Mouse (Mus musculus) liver, adult 10 weeks (tissue): ENCODE results near the gene Zfp866. TPM values are rescaled to one million over a fixed set of nuclear protein-coding genes. Genes with fewer than 3 reads are reported as not detected.

ENCODE experiments used
- polyA plus RNA-seq: library from polyadenylated mRNA; stranded (reverse); fragments of 350-450 nt; fragmentation: Illumina TruSeq; extraction: RNeasy Lipid Tissue Mini Kit (QIAGEN cat#74804); gene quantifications from one replicate; pipeline ENCODE4 v1.2.3, GENCODE M21; 2014; ENCODE audit warnings: low read depth, low replicate concordance

Gene Zfp866
- polyA plus RNA-seq, result 13.6 TPM

DNA sequence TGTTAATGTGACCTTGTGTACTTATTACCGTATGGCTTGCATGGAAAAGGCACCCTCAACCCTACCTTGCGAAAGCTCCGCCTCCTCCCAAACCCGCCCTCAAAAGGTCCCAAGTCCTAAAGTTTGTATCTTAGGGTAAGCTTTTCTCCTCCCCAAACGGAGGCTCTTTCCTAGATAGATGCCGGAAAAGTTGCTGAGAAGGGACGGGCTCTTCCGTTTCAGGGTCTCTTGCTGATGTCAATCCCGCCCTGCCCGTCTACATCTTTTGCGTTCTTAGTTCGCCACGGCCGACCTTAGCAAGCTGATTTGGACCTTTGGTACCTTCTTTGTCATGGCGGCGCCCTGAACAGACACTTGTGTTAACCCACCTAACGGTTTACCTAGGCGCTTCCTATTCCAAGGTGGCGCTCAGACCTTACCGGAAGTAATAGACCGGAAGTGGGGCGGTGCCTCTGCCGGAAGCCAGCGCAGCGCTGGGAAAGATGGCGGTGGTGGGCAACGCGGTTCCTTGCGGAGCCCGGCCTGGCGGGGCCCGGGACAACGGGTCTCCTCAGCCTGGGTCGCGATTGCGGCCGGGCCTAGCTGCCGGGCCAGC lies at the start of gene Zfp866, which contains the start of gene Atp13a1:
TSS of gene Zfp866 (minus strand) at position 406 of the 595 bp plus-strand sequence.
TSS of gene Atp13a1 (plus strand) at position 391 of the 595 bp plus-strand sequence.

DNA sequence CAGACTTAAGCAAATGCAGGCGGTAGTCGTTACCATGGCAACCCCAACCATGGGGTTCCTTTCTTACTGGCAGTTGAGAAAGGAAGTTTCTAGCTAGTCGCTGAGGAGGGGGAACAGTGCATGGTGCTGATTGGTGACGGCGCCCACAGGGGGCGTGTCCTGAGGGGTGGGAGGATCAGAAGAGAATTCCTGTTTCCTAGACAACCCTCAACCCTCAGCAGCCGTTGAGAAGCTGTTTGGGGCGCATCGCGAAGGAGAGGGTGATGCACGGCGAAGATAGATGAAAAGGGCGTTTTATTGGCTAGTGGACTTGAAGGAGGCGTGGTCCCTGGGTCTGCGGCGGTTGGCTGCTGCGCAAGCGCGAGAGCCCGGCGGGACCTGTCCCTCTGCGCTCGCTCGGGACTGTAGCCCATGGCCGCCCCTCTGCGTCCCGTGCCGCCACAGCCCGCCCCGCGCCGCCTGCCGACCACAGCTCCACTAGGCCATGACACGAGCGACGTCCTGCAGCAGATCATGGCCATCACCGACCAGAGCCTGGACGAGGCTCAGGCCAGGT lies 41.4 kb upstream of the Zfp866 start, which contains the start of gene Pbx4:
TSS of gene Pbx4 (plus strand) at position 194 of the 556 bp plus-strand sequence.

DNA sequence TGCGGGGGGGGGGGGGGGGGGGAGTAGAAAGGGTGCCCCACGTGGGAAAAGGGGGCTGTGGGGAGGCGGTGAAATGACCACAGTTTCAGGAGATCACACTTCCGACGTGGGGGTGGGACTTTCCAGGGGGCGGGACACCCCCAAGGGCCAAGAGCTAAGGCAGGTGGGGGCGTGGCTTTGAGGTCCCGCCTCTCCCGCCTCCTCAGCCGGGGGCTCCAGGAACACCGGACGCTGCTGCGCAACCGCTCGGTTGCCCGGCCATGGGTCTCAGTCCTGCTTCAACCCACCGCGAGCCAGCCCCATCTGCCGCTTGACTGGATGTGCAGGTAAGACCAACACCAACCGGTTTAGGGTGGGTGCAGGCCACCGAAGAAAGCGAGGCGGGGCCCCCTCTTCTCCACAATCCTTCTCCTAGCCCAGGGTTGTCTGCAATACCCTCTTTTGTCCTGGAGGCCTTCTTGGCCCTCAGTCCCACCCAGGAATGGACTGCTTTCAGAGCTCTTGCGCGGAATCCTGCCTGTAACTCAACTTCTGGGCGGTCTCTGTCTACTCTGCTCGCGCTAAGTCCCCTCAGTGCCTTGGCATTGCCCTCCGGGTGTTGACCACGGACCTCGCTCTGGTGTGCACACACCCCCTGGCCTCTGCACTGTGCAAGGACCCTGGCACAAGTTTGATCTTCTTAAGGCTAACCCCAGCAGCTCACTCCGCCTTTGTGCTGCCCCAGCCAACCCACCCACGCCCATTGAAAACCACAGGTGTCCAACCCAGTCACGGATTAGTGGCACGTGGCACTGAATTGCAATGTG lies 31.6 kb upstream of the Zfp866 start, which contains the start of gene Lpar2:
TSS of gene Lpar2 (plus strand) at position 44 of the 806 bp plus-strand sequence.

DNA sequence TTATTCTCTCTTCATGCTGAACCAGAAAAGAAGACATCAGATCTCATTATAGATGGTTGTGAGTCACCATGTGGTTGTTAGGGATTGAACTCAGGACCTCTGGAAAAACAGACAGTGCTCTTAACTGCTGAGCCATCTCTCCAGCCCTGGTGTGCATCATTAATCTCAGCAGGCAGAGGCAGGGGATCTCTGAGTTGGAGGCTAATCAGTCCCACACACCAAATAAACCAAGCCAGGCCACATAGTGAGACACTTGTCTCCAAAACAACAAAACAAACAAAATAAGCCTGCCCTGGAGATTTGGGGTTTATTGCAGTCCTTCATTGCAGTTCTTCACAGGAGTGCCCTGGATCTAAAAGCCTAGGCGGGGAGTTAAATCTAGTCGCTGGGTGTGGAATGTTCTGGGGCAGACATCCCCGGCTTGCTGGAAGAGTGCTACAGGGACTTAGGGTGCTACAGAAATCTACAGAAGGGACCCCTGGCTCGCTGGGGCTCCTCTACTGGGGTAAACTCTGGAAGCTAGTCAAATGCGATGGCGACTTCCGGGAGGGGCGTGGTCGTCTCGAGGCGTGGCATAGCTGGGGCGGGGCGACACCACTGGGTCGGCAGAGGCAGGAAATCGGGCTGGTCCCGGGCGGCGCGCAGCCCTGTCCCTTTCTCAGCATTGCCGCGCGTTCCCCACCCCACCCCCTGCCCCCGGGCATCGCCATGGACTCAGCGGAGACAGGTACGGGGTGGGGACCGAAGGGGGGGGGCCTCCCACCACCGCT lies 17.3 kb upstream of the Zfp866 start, which contains the start of gene Gmip:
TSS of gene Gmip (plus strand) at position 586 of the 770 bp plus-strand sequence.

DNA sequence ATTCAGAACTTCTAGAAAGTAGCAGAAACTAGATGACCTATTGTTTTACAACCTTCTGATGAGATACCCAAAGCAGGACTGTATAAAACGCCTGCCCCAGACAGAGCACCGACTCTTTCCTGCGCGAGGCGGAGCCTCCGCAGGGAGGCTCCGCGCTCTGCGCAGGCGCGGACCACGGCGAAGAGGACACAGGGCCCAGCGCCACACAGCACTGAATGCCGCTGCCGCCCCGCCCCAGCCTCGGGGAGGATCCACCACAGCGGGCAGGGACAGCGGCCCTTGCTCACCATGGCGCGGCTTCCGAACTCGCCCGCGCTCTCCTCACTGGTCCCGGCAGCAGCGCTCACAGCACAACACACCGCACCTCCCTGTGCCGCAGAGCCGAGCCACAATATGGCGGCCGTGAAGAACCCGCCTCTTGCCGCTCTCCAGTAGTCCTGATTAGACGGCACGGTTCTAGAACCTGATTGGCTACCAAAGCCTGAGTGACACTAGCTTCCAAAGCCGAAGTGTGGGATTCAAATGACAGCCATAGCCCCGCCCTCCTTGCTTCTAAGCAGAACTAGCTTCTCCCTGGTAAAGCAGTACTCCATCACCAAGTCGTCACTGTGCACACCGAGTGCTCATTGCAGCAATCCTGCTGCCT lies 16.4 kb downstream of the Zfp866 start, which contains the start of gene Gm20422:
TSS of gene Gm20422 (minus strand) at position 384 of the 646 bp plus-strand sequence.

DNA sequence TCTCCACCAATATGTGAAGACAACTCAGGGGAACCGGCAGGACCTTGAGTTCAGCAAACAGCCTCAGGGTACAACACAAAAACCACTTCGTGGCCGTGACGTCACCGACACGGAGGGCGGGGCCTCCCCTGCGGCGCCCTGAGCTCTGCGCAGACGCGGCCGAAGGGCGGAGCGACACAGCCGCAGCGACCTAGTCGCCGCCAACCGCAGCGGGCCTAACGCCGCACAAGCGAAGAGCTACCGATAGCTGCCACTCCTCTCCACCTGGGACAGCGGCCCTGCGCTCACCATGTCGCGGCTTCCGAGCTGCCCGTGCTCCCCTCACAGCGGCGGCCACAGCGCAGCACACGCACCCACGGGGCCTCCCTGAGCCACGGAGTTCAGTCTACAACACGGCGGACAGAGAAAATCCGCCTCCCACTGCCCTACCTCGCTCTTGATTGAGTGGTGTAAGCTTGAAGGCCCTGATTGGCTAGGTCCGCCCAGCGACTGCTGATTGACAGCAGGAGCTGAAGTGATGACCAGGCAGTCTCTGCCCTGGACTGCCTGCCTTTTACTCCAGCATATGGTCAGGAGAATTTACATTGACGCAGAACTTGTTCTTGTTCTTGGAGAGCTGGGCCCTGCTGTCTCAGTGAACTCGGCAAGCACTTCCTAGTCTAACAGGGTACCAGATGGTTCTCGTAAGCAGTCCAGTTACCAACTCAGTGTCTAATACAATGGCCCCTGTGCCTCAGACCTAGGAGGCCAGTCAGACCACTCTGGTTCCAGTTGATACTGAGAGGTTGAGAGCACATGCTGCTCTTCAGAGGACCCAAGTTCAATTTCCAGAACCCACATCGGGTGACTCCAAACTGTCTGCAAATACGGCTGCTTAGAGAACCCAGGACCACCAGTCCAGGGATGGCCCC lies 41.2 kb downstream of the Zfp866 start, which contains the start of gene Zfp963:
TSS of gene Zfp963 (minus strand) at position 427 of the 911 bp plus-strand sequence.

Other genes with a start within 250 kb of the Zfp866 start
- gene Zfp868, start 165.6 kb downstream of the Zfp866 start, polyA plus RNA-seq, result 17.1 TPM
- gene Zfp964, start 136.7 kb downstream of the Zfp866 start, polyA plus RNA-seq, result 3.2 TPM
- gene Zfp869, start 80.5 kb downstream of the Zfp866 start, polyA plus RNA-seq, result 29.0 TPM
- gene Zfp963, start 41.2 kb downstream of the Zfp866 start, polyA plus RNA-seq, result 8.7 TPM
- gene Gm20422, start 16.3 kb downstream of the Zfp866 start, polyA plus RNA-seq, result not detected
- 1.7 TPM for gene Atp13a1, start within 50 bp of the Zfp866 start, polyA plus RNA-seq
- gene Gmip, start 17.5 kb upstream of the Zfp866 start, polyA plus RNA-seq, result 1.6 TPM
- 0.21 TPM for gene Lpar2, start 31.3 kb upstream of the Zfp866 start, polyA plus RNA-seq
- not detected for gene Pbx4, start 41.3 kb upstream of the Zfp866 start, polyA plus RNA-seq
- gene Cilp2, start 96.5 kb upstream of the Zfp866 start, polyA plus RNA-seq, result not detected
- gene Tssk6, start 111.0 kb upstream of the Zfp866 start, polyA plus RNA-seq, result not detected
- gene Ndufa13, start 111.4 kb upstream of the Zfp866 start, polyA plus RNA-seq, result 2.1 TPM
- not detected for gene Yjefn3, start 111.5 kb upstream of the Zfp866 start, polyA plus RNA-seq
- gene Gatad2a, start 205.2 kb upstream of the Zfp866 start, polyA plus RNA-seq, result 3.9 TPM